Mouse (Mus musculus) brain, adult 10 weeks (tissue): ENCODE data around the gene Emc3. TPM values are rescaled to one million over a fixed set of nuclear protein-coding genes. Genes with fewer than 3 reads are reported as not detected.

ENCODE experiments used
- polyA plus RNA-seq: library from polyadenylated mRNA; stranded (reverse); fragments of 350-450 nt; fragmentation: Illumina TruSeq; extraction: RNeasy Lipid Tissue Mini Kit (QIAGEN cat#74804); gene quantifications from one replicate; pipeline ENCODE4 v1.2.3, GENCODE M21; 2015; ENCODE audit warnings: low read depth, low replicate concordance

Gene Emc3
- 97.5 TPM for polyA plus RNA-seq

DNA sequence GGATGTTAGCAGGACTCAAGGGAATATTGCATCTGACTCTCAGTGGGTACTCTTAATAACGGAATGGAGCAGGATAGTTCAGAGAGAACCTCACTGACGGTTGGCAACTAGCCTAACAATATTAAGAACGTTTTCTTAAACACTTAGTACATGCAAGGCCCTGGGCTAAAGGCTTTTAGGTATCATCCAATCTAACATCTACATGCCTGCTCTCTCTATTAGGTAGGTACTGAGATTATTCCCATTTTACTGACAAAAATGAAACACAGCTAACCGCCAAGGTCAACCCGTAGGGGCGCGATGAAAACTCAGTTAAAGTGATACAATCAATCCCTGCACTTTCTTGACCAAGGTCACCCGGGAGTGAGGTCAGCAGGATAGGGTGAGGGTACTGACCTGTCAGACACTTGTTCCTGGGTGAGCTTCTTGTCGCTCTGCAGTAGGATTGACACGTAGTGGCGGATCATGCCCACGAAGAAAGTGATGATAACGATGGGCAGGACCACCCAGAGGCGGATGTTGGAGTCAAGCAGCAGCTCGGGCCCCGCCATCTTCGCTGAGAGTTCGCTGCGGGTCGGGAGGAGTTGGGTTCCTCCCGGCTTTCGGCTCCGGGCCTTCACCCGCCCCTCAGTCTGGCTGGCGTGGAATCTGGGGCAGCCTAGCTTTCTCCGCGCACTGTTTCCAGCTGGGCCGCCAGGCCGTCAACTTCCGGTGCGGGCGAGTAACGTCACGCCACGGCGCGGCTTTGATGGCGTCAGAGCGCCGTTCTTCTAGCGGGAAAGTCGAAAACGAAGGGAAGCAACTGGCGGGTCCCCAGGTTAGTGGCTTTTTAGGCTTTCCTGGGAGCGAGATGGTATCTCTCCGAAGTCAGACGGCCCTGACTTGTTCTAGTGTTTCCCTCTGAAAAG lies at the start of gene Emc3, which contains the start of gene Fancd2:
Gene Emc3, minus strand, starts transcription at position 721 of the 908 bp plus-strand sequence.
Gene Fancd2, plus strand, starts transcription at position 751 of the 908 bp plus-strand sequence.

GRCm38 (mm10) chr6:113501388-113502084 lies 29.9 kb downstream of the Emc3 start, which contains the start of gene Prrt3:
Gene Prrt3 (minus strand): TSS chr6:113501931.

GRCm38 (mm10) chr6:113483100-113483615 lies 48.3 kb downstream of the Emc3 start, which contains the start of gene Creld1:
Gene Creld1 (plus strand): TSS chr6:113483297.

DNA sequence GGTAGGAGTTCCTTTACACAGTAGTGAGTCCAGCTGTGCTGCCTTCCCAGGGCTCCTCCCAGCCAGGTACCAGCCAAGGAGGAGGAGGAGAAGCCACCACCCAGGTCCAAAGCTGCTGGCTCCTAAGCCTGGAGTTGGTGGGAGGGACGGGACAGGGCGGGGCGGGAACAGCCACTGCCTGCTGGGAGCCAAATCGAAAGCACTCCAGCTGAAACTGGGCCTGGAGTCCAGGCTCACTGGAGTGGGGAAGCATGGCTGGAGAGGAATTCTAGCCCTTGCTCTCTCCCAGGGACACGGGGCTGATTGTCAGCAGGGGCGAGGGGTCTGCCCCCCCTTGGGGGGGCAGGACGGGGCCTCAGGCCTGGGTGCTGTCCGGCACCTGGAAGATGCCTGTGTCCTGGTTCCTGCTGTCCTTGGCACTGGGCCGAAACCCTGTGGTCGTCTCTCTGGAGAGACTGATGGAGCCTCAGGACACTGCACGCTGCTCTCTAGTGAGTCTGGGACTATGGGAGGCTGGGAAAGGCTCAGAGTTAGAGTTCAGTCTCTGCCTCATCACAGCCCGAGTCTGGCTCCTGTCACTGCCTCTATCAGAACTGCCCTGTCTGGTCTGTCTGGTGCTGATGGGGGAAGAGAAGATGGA lies 60.0 kb downstream of the Emc3 start, which contains the start of gene Il17rc:
Gene Il17rc, plus strand, starts transcription at position 131 of the 640 bp plus-strand sequence.

Other genes starting within 250 kb of the Emc3 start
- gene Cpne9, start 249.3 kb downstream of the Emc3 start, polyA plus RNA-seq, result 68.6 TPM
- 17.7 TPM for gene Brpf1, start 224.5 kb downstream of the Emc3 start, polyA plus RNA-seq
- gene Ogg1, start 204.7 kb downstream of the Emc3 start, polyA plus RNA-seq, result 11.3 TPM
- gene Camk1, start 187.7 kb downstream of the Emc3 start, polyA plus RNA-seq, result 128 TPM
- gene Tada3, start 153.8 kb downstream of the Emc3 start, polyA plus RNA-seq, result 37.3 TPM
- 271 TPM for gene Arpc4, start 153.5 kb downstream of the Emc3 start, polyA plus RNA-seq
- gene Ttll3, start 142.4 kb downstream of the Emc3 start, polyA plus RNA-seq, result 15.3 TPM
- gene Rpusd3, start 112.3 kb downstream of the Emc3 start, polyA plus RNA-seq, result 15.5 TPM
- gene Cidec, start 95.9 kb downstream of the Emc3 start, polyA plus RNA-seq, result not detected
- gene Jagn1, start 89.1 kb downstream of the Emc3 start, polyA plus RNA-seq, result 66.5 TPM
- gene Il17re, start 73.2 kb downstream of the Emc3 start, polyA plus RNA-seq, result not detected
- gene Il17rc, start 60.2 kb downstream of the Emc3 start, polyA plus RNA-seq, result 4.6 TPM
- 88.4 TPM for gene Creld1, start 48.4 kb downstream of the Emc3 start, polyA plus RNA-seq
- gene Prrt3, start 29.7 kb downstream of the Emc3 start, polyA plus RNA-seq, result 33.7 TPM
- gene Fancd2, start within 50 bp of the Emc3 start, polyA plus RNA-seq, result 2.2 TPM
- gene Fancd2os, start 69.1 kb upstream of the Emc3 start, polyA plus RNA-seq, result not detected
- gene Brk1, start 73.1 kb upstream of the Emc3 start, polyA plus RNA-seq, result 365 TPM
- 48.7 TPM for gene Vhl, start 92.3 kb upstream of the Emc3 start, polyA plus RNA-seq
- gene Irak2, start 106.8 kb upstream of the Emc3 start, polyA plus RNA-seq, result 15.4 TPM
- gene Tatdn2, start 165.4 kb upstream of the Emc3 start, polyA plus RNA-seq, result 39.0 TPM
- gene Ghrl, start 188.2 kb upstream of the Emc3 start, polyA plus RNA-seq, result not detected
- 112 TPM for gene Sec13, start 209.1 kb upstream of the Emc3 start, polyA plus RNA-seq